Mouse (Mus musculus) olfactory bulb, adult 2 months (tissue): ENCODE data around the gene Pdss2.

Experiments used
- CTCF ChIP-seq: fragments of 200-500 bp; IDR thresholded peaks from 2 replicates; pipeline ENCODE4 v1.5.1; 2012; ENCODE audit warnings: low read depth, mild to moderate bottlenecking, low read length, moderate library complexity; ENCODE audit not compliant: insufficient read depth
- POLR2A ChIP-seq: fragments of 200-500 bp; IDR thresholded peaks from 2 replicates; pipeline ENCODE4 v1.6.1; 2012; ENCODE audit warnings: mild to moderate bottlenecking, low read depth, low read length, moderate library complexity; ENCODE audit not compliant: insufficient read depth

- TF ChIP-seq CTCF = no peak
- TF ChIP-seq POLR2A = no peak
These were observed 218.2 kb downstream of the Pdss2 start for GRCm38 (mm10) chr10:43439492-43439941.
